Mouse (Mus musculus): ENCODE data around the gene Zkscan5. TPM values are rescaled to one million over a fixed set of nuclear protein-coding genes. Genes with fewer than 3 reads are reported as not detected.
A peak's percentile ranks its signal among the peaks of the same experiment; 100 is the strongest.

Zkscan5 gene
- polyA plus RNA-seq, 1 experiment from 2014 or later = 14.0 TPM

DNA sequence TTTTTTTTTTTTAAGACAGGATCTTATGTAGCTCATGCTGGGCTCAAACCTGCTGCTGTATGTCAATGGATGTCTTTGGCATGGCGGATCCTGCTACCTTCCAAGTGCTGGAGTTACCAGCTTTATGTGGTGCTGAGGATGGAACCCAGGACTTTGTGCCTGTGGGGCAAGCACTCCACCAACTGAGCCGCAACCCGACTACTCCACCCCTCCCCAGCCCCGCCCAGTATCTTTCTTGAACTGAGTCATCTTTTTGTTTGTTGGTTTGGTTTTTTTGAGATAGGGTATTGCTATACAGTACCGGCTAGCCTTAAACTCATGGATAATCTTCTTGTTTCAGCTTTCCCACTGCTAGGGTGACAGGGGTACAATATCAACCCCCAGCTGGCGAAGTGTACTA lies 14.9 kb upstream of the Zkscan5 start:
- H3K4me1 ChIP-seq (ENCODE audit: control insufficient read depth, insufficient read depth, low read length) = peaks cover 9% of the 10 kb centered on the region; the same call in 1 of the 2 replicates
- peak overlapping the region; percentile 87; the same call in 1 of the 2 replicates for H3K4me2 ChIP-seq (ENCODE audit: low read depth, low read length)
- no peaks in the 10 kb centered on the region for H3K27me3 ChIP-seq (replicated peaks; ENCODE audit: control insufficient read depth, insufficient read depth, low read length)
- H3K9ac ChIP-seq (ENCODE audit: low read depth, low read length) = no peak overlapping the region
- peaks cover 47% of the 10 kb centered on the region for H3K36me3 ChIP-seq (ENCODE audit: control insufficient read depth, insufficient read depth, low read length)
- no peaks in the 10 kb centered on the region for H3K9me3 ChIP-seq (ENCODE audit: control insufficient read depth, low read length)
- ATAC-seq (ENCODE audit: low read depth) = no peak
- 92% methylated on average over 6 of the region's 6 CpGs for WGBS
- no peak overlapping the region for H3K27ac ChIP-seq (replicated peaks; ENCODE audit: low read depth, low read length)
- DNase-seq (ENCODE audit: low spot score) = no peak
- H3K4me3 ChIP-seq (ENCODE audit: low read depth, low read length) = no peak overlapping the region

- Histone ChIP-seq H3K27ac (replicated peaks; ENCODE audit: low read depth, low read length) (no peak overlapping the region; the same call in 1 of the 2 replicates), H3K36me3 (ENCODE audit: control insufficient read depth, insufficient read depth, low read length) (peaks cover 47% of the 10 kb centered on the region), H3K4me1 (ENCODE audit: control insufficient read depth, insufficient read depth, low read length) (peaks cover 9% of the 10 kb centered on the region; the same call in 1 of the 2 replicates), H3K9me3 (ENCODE audit: control insufficient read depth, low read length) (no peaks in the 10 kb centered on the region), H3K4me3 (ENCODE audit: low read depth, low read length) (peak overlapping the region; percentile 82), H3K4me2 (ENCODE audit: low read depth, low read length) (peak overlapping the region; percentile 87), H3K9ac (ENCODE audit: low read depth, low read length) (peak overlapping the region; percentile 96), H3K27me3 (replicated peaks; ENCODE audit: control insufficient read depth, insufficient read depth, low read length) (no peaks in the 10 kb centered on the region)
- no peak for DNase-seq (ENCODE audit: low spot score)
- ATAC-seq (ENCODE audit: low read depth) = no peak
- 44% methylated on average over 5 of the region's 5 CpGs for WGBS
These were observed 14.0 kb upstream of the Zkscan5 start for GRCm38 (mm10) chr5:145190373-145190772.

DNA sequence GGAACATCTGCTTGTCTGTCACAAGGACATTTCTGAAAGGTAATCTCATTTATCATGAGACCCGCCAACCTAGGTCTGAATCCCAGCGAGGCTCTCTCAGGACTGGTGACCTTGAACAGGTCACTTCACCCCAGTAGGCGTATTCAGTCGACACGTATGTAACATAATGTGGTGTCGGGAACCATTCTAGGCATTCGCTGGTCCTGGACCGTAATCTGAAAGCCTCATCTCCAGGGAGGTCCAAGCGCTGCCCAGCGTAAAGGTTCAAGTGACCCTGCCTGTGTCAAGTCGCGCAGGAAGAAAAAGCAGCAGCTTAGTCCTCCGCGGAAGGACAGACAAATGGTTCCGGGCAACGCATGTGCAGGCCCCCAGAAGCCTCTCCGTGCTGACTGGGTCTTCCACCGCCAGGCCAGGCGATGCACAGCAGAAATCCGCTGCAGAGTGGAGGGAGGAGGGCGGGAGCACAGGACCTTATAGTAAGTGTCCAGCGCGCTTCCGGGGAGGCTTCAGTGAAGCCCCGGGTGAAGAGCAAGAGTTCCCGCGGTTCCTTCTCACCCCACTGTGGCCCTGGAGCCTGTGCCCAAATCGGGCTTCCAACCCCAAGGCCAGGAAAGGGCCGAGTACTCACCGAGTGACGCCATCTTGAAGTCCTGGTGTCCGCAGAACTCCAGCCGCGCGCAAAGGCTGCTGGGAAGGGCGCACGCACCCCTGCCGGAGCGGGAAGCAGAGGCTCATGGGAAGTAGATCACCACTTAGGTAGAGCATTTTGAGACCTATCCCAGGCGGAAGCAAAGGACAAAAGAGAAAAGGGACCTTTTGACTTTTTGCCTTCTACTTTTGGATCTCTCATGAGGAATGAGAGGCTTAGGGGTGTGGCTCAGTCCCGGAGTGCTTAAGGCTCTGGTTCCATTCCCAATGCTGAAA lies 13.2 kb upstream of the Zkscan5 start:
- Histone ChIP-seq H3K4me3 (ENCODE audit: low read depth, low read length) (peak overlapping the region; percentile 82), H3K27me3 (replicated peaks; ENCODE audit: control insufficient read depth, insufficient read depth, low read length) (no peaks in the 10 kb centered on the region), H3K4me2 (ENCODE audit: low read depth, low read length) (peak overlapping the region; percentile 87), H3K36me3 (ENCODE audit: control insufficient read depth, insufficient read depth, low read length) (peaks cover 46% of the 10 kb centered on the region), H3K9ac (ENCODE audit: low read depth, low read length) (peak overlapping the region; percentile 96), H3K4me1 (ENCODE audit: control insufficient read depth, insufficient read depth, low read length) (peaks cover 9% of the 10 kb centered on the region; the same call in 1 of the 2 replicates), H3K27ac (replicated peaks; ENCODE audit: low read depth, low read length) (peak overlapping the region; percentile 76), H3K9me3 (ENCODE audit: control insufficient read depth, low read length) (no peaks in the 10 kb centered on the region)
- WGBS = 1% methylated on average over 39 of the region's 41 CpGs
- DNase-seq (ENCODE audit: low spot score) (peak; percentile 95), ATAC-seq (ENCODE audit: low read depth) (peak; percentile 95)

DNA sequence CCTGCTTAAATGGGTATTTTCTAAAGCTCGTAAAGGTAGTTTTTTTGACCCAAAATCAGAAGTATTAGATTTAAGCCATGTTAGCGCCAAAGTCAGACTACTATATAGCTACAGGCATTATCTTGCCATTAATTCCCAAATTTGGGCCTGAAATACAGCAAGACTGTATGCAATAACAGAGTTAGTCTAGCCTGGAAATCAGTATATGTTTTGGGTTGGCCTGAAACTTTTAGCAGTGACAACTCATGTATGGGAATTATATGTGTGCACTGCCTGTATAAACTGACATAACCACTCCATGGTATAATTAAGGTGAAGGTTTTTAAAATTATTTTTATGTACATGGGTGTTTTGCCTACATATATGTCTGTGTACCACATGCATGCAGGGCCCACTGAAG lies 12.4 kb upstream of the Zkscan5 start, which contains the start of gene Atp5j2:
Atp5j2 (minus strand) TSS at position 101 of the 400 bp plus-strand sequence.
- no peak for ATAC-seq (ENCODE audit: low read depth)
- 88% methylated on average over 2 of the region's 2 CpGs for WGBS
- peak within 1 kb of the TSS; percentile 82 for H3K4me3 ChIP-seq (ENCODE audit: low read depth, low read length)
- DNase-seq (ENCODE audit: low spot score) = no peak
- H3K27me3 ChIP-seq (replicated peaks; ENCODE audit: control insufficient read depth, insufficient read depth, low read length) = no peaks in the 10 kb centered on the region
- peaks cover 9% of the 10 kb centered on the region; the same call in 1 of the 2 replicates for H3K4me1 ChIP-seq (ENCODE audit: control insufficient read depth, insufficient read depth, low read length)
- no peaks in the 10 kb centered on the region for H3K9me3 ChIP-seq (ENCODE audit: control insufficient read depth, low read length)
- peak within 1 kb of the TSS; percentile 87 for H3K4me2 ChIP-seq (ENCODE audit: low read depth, low read length)
- peak within 1 kb of the TSS; percentile 96 for H3K9ac ChIP-seq (ENCODE audit: low read depth, low read length)
- peaks cover 44% of the 10 kb centered on the region for H3K36me3 ChIP-seq (ENCODE audit: control insufficient read depth, insufficient read depth, low read length)
- peak within 1 kb of the TSS; percentile 76 for H3K27ac ChIP-seq (replicated peaks; ENCODE audit: low read depth, low read length)

DNA sequence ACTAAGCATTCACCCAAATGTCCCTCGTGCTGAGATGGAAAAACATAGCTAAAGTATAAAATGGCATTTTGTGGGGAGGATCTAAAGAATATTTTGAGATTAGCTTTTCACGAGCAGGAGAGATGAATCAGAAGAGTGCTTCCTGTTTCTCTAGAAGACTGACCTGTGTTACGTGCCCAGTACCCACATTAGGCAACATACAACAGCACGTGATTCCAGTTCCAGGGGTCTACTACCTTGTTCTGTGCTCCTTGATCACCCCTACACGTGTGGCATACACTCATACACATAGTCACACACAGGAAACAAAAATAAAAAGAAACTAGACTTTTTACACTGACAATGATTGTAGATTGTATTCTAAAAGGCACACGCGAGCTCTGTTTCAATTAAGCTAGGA lies 4.0 kb upstream of the Zkscan5 start:
- Histone ChIP-seq H3K27me3 (replicated peaks; ENCODE audit: control insufficient read depth, insufficient read depth, low read length) (no peaks in the 10 kb centered on the region), H3K9me3 (ENCODE audit: control insufficient read depth, low read length) (no peaks in the 10 kb centered on the region), H3K4me3 (ENCODE audit: low read depth, low read length) (peak overlapping the region; percentile 84; the same call in 1 of the 2 replicates), H3K9ac (ENCODE audit: low read depth, low read length) (no peak overlapping the region), H3K27ac (replicated peaks; ENCODE audit: low read depth, low read length) (no peak overlapping the region), H3K4me1 (ENCODE audit: control insufficient read depth, insufficient read depth, low read length) (peaks cover 13% of the 10 kb centered on the region), H3K4me2 (ENCODE audit: low read depth, low read length) (peak overlapping the region; percentile 96), H3K36me3 (ENCODE audit: control insufficient read depth, insufficient read depth, low read length) (peaks cover 21% of the 10 kb centered on the region)
- WGBS = 77% methylated on average over 7 of the region's 7 CpGs
- ATAC-seq (ENCODE audit: low read depth) (no peak), DNase-seq (ENCODE audit: low spot score) (no peak)

- H3K27ac ChIP-seq (replicated peaks; ENCODE audit: low read depth, low read length) = peak within 1 kb of the TSS; percentile 70
- H3K27me3 ChIP-seq (replicated peaks; ENCODE audit: control insufficient read depth, insufficient read depth, low read length) = no peaks in the 10 kb centered on the region
- under 1% methylated on average over 35 of the region's 37 CpGs for WGBS
- H3K36me3 ChIP-seq (ENCODE audit: control insufficient read depth, insufficient read depth, low read length) = peaks cover 11% of the 10 kb centered on the region
- ATAC-seq (ENCODE audit: low read depth) (no peak), DNase-seq (ENCODE audit: low spot score) (peak; percentile 97)
- H3K4me2 ChIP-seq (ENCODE audit: low read depth, low read length) = peak within 1 kb of the TSS; percentile 96
- H3K9ac ChIP-seq (ENCODE audit: low read depth, low read length) = peak within 1 kb of the TSS; percentile 88
- peak within 1 kb of the TSS; percentile 84 for H3K4me3 ChIP-seq (ENCODE audit: low read depth, low read length)
- H3K4me1 ChIP-seq (ENCODE audit: control insufficient read depth, insufficient read depth, low read length) = peaks cover 17% of the 10 kb centered on the region
- no peaks in the 10 kb centered on the region for H3K9me3 ChIP-seq (ENCODE audit: control insufficient read depth, low read length)
These were observed 2.9 kb upstream of the Zkscan5 start, which contains the start of gene Zkscan14 for GRCm38 (mm10) chr5:145201321-145201991. Gene Zkscan14 (minus strand): TSS chr5:145201868.

DNA sequence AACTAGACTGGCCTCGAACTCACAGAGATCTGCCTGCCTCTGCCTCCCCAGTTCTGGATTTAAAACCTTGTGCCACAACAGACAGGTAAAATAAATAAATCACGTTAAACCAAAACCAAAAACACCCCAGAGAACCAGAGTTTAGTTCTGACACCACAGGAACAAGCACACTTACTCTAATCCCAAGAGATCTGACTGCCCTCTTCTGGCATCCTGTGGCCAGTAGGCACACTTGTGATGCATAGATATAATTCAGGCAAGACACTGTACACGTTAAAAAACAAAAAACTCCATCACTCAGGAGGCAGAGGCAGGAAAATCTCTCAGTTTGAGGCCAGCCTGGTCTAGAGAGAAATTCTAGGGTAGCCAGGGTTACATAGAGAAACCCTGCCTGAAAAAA lies 1.9 kb upstream of the Zkscan5 start:
- Histone ChIP-seq H3K4me1 (ENCODE audit: control insufficient read depth, insufficient read depth, low read length) (peaks cover 17% of the 10 kb centered on the region), H3K4me2 (ENCODE audit: low read depth, low read length) (no peak overlapping the region), H3K9ac (ENCODE audit: low read depth, low read length) (no peak overlapping the region), H3K27ac (replicated peaks; ENCODE audit: low read depth, low read length) (no peak overlapping the region), H3K27me3 (replicated peaks; ENCODE audit: control insufficient read depth, insufficient read depth, low read length) (no peaks in the 10 kb centered on the region), H3K36me3 (ENCODE audit: control insufficient read depth, insufficient read depth, low read length) (peaks cover 13% of the 10 kb centered on the region; the same call in 1 of the 2 replicates), H3K9me3 (ENCODE audit: control insufficient read depth, low read length) (no peaks in the 10 kb centered on the region), H3K4me3 (ENCODE audit: low read depth, low read length) (no peak overlapping the region)
- DNase-seq (ENCODE audit: low spot score) = no peak
- WGBS = 53% methylated on average over 3 of the region's 3 CpGs
- ATAC-seq (ENCODE audit: low read depth) = no peak

DNA sequence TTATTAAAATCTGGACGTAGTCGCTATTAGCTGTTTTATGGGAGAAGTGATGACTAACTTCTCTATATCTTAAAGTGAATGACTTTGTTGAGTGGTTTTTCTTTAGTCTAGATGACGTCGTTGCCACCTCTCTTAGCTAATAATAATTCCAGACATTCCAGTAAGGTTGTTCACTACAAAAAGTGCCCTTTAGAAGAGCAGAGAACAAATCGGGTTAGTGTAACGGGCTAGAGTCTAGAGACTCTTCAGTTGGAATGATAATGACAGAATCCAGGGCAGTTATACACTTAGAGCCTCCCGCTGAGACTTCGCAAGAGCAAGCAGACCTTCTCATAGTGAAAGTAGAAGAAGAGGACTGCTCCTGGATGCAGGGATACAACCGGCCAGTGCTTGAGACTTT lies 679 bp downstream of the Zkscan5 start:
- WGBS = 17% methylated on average over 9 of the region's 9 CpGs
- H3K4me1 ChIP-seq (ENCODE audit: control insufficient read depth, insufficient read depth, low read length) = peaks cover 17% of the 10 kb centered on the region
- H3K9ac ChIP-seq (ENCODE audit: low read depth, low read length) = peak overlapping the region; percentile 66
- H3K4me3 ChIP-seq (ENCODE audit: low read depth, low read length) = peak overlapping the region; percentile 57
- peaks cover 25% of the 10 kb centered on the region for H3K36me3 ChIP-seq (ENCODE audit: control insufficient read depth, insufficient read depth, low read length)
- H3K4me2 ChIP-seq (ENCODE audit: low read depth, low read length) = peak overlapping the region; percentile 64
- no peaks in the 10 kb centered on the region for H3K27me3 ChIP-seq (replicated peaks; ENCODE audit: control insufficient read depth, insufficient read depth, low read length)
- H3K27ac ChIP-seq (replicated peaks; ENCODE audit: low read depth, low read length) = peak overlapping the region; percentile 76; the same call in 1 of the 2 replicates
- H3K9me3 ChIP-seq (ENCODE audit: control insufficient read depth, low read length) = no peaks in the 10 kb centered on the region
- ATAC-seq (ENCODE audit: low read depth) (no peak), DNase-seq (ENCODE audit: low spot score) (no peak)

All from embryonic facial prominence, embryonic 14.5 days (tissue).